Mouse (Mus musculus): ENCODE results near the gene Ptprd.

- TF ChIP-seq CTCF (IDR thresholded peaks at IDR 0.05; ENCODE audit: extremely low read depth, insufficient read depth, insufficient read length, insufficient replicate concordance) (no peak), POLR2A (IDR thresholded peaks at IDR 0.05; ENCODE audit: low read depth, low read length) (no peak)
Observed at GRCm38 (mm10) chr4:76021670-76022069, 2190.1 kb downstream of the Ptprd start.
